Mouse (Mus musculus) megakaryocyte, adult 5-6 weeks (primary cell): ENCODE results near the gene Rpl13. TPM values are rescaled to one million over a fixed set of nuclear protein-coding genes. Genes with fewer than 3 reads are reported as not detected.
A peak's percentile ranks its signal among the peaks of the same experiment; 100 is the strongest.
"Not testable (repeated sequence)": the region's sequence is repeated elsewhere in the genome, so short reads cannot be mapped to it uniquely, and the experiment has no call there.

Experiments
- ATAC-seq: 2 replicates; pipeline ENCODE4 v1.8.0; 2016; ENCODE audit warnings: mild to moderate bottlenecking, inconsistent platforms; ENCODE audit not compliant: poor library complexity, severe bottlenecking
- total RNA-seq, 2 experiments: library from RNA; stranded (forward) in 1 of 2; stranded (reverse) in 1 of 2; fragments of 153-499, 151-499 nt in 1 of 2; fragments of 221-1000, 200-1000 nt in 1 of 2; gene quantifications; 2 replicates each; pipeline versions ENCODE4 v1.2.3 to v1.2.4; 2015 to 2017

Rpl13 gene
- total RNA-seq (2015) (726 and 746 TPM in 2 replicates), total RNA-seq (2017) (1,905 and 2,227 TPM in 2 replicates)

DNA sequence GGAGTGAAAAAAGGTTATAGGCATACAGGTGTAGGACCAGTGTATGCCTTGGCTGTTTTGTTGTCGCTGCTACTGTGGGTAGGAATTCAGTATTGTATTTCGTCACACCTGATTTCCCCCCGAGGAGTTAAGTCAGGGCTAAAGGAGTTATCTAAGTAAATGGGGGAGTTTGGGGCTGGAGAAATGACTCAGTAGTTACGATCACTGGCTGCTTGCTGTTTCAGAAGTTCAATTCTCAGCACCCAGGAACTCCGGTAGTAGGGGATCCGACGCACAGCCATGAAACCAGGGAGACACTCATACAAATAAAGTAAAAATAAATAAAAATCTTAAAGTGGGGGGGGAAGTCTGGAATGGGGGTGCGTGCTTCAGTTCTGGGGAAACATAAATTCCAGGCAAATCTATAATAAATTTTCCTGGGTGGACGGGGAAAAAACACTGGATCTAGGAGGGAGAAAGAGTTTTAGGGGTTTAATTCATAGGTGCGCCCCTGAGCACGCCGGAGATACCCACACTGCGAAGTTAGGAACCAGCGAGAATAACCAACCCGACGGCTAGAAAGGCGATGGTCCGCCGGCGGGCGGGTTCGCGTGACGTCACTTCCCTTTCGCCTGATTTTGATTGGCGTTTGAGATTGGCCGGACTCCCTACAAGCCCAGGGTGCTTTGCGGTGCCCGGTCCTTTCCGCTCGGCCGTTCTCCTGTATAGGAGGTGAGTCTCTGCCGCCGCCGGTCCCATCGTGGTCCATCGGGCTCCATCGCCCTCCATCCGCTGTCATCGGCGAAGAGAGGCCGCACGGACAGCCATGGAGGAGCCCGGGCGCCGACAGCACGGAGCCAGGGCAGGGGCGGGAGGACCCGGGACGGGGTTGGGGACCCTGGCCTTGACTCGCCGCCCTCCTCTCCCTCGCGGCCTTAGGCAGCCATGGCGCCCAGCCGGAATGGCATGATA is at the start of gene Rpl13:
Gene Rpl13, plus strand, starts transcription at position 616 of the 951 bp plus-strand sequence.
- ATAC-seq: peak; percentile 96

DNA sequence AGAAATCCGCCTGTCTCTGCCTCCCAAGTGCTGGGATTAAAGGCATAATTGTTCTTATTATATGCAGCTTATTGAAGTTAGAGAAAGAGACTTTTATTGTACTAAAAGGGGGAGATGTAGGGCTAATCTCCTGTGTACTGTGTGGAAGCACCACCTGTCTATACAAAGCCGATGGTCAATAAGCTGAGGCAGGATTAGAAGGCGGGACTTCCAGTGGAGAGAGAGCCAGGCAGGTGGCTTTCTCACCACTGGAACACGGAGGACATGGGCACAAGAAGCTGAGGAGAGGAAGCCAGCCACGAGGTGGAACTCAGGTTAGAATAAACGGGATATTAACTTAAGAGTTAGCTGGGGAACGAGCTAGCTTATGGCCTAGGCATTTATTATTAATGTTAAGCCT is 39.4 kb upstream of the Rpl13 start, which contains the start of gene Spg7:
Gene Spg7, plus strand, starts transcription at position 222 of the 400 bp plus-strand sequence.
- ATAC-seq: no peak

DNA sequence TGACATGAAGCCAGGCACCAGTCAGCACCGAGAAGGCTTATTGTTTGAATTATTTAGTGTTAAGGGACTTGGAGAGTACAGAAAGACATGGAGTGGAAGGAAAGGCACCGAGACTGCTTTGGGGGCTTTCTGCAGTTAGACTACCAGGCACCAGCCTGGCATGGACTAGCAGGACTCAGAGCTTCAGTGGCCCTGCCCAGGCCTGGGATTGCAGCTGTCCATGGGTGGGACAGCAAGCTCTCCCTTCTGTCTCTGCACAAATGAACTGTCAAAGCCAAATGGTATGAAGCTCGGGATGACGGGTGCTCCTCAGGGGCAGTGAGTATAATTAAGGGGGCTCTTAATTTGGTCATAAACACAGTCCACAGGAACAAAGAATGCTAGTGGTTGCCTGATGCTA is 38.1 kb upstream of the Rpl13 start:
- ATAC-seq: no peak

DNA sequence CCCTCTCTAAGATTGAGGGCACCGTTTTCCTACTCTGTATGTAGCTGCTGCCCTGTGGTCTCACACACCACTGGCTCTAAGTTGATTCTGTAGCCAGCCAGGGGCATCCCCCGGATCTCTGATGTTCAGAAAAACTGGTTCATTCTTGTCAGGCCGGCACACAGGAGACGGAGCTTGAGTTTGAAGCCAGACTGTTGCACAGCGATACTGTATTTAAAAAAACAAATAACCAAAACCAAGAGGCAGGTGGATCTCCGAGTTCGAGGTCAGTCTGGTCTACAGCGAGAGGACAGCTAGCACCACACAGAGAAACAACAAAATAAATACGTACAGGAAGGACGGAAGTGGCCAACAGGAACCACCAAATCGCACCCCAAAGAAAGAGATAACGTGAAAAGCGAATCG is 37.3 kb upstream of the Rpl13 start:
- peak; percentile 56 for ATAC-seq

DNA sequence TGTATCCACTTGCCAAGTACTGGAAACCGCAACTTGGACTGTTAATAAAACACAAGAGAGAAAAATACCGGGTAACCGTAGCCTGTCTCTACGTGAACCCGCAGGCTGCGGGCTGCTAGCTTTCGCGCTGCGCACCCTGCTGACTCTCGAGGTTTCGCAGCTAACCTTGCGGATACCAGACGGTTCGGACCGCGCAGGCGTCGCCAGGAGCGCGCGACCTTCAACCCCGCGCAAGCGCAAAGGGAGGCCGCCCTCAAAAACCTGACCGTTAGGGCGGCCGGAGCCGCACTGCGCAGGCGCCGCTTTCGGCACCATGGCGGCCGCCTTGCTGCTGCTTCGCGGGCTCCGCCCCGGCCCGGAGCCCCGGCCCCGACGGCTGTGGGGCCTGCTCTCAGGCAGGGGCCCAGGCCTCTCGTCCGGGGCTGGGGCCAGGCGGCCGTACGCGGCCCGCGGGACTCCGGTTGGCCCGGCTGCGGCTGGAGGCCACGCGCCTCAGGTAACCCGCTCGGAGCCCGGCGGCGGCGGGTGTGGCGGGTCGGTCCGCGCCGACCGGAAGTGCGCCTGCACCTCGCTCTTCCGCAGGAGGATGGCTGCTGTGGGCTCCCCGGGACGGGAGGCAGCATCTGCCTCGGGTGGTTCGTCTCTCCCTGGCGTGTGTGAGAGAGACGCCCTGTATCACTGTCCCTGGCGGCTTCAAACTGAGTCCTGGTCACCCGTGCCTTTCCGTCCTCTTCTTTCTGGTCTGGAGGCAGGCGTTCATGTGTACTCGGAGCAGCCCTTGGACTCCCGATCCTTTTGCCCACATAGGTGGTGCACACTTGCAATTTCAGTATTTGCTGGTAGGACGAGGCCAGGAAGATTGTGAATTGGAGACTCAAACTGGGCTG is 36.7 kb upstream of the Rpl13 start:
- ATAC-seq: peak; percentile 94

DNA sequence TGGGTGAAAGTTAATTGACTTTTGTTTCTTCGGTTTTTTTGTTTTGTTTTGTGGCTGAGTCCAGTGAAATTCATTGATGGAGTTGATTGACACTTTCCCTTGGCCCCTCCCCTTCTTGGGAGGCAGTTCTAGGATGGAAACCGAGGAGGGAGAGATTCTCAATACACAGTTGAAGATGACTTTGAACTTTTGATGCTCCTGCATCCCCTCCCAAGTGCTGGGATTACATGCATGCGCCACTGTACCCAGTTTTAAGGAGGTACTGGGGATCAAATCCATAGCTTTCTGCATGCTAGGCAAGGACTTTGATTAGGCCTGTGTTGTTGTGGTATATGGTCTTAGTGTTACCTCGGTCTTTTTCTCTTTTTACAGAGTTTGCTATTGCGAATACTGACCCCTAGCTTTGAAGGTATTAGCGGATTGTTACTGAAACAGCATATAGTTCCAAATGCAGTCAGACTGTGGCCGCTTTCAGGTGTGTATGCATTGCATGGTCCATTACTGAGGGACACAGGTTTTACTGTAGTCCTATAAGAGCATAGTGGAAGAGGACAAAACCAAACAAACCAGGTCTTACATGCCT is 36.0 kb upstream of the Rpl13 start:
- ATAC-seq: no peak

DNA sequence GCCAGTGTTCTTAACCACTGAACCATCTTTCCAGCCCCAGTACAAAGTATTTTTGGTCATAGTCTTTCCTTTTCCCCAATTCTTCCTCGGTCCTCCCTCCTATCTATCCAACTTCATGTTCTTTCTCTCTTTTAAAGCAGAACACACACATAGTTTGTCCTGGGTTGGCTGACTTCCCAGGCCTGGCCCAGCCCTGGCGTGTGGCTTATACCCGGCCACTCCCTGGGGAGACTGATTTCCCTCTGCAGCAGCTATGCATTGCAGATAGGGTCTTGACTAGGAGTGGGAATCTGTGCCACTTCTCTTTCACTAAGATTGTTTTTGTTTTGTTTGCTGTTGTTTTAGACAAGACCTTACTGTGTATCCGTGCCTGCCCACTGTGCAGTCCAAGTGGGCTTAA is 31.0 kb upstream of the Rpl13 start:
- ATAC-seq: no peak

DNA sequence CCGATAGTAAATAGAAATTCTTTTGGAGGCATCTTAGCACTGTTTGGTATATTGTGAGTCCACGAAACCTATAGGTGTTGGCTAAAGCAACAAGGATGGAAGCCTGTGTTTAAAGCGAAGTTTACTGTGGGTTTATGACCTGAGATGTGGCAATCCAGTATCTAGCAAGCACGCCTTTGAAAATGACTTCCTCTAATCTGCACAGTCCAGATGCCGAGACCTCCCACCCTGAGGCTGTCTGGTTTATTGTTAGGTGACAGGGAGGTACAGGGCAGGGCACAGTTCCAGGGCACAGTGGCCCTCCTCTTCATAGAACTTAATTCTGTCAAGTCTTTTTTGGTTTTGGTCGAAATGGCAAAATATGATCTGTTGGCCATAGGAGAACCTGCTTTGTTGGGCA is 24.9 kb upstream of the Rpl13 start:
- ATAC-seq: peak; percentile 77

DNA sequence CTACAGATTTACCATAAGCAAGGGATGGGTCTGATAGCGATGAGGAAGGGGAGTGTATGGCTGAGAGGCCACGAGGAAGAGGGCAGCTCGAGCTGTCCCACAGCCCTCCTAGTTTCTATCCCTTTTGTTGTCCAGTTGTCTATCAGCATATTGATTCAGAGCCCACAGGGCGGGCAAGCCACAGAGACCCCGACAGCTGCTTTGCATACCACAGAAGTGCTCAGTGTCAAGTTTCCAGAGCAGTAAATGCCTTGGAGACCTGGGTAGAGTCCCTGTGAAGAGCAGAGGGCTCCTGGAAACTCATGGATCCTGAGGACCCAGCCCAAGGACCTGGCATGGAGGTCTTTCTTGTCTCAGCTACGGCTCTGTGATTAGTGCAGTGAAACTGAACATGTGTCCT is 19.2 kb upstream of the Rpl13 start:
- no peak for ATAC-seq

DNA sequence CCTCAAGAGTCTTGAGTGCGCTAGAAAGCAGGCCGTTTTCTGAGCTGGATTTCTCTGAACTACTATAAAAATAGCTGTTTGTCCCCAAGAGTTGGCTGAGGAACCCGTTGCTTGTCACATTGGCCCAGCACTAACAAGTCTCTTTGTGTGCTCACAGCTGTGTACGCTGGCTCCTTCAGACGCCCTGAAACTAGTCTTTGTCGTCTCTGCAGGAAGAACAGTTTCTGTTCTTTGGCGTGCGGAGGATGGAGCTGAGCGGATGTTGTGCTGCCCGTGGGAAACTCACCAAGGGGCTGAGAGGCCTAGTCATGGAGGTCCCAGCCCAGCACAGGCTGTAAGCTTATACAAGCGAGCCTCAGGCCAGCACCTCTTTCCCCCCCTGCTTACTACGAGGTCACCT is 18.5 kb upstream of the Rpl13 start:
- no peak for ATAC-seq

DNA sequence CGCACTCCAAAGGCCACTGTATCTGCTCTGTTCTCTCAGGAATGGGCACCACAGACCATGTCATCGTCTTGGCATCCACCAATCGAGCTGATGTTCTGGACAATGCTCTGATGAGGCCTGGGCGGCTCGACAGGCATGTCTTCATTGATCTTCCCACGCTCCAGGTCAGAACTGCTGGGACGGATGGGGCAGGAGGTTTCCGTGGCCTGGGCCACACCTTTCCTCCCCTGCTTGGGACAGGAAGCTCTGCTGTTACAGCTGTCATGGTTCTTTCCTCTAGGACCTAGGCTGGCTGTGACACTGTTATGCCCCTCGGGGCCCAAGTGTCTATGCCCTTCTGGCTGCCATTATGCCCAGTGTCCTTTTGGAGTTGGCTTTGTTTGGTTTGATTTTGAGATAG is 14.9 kb upstream of the Rpl13 start:
- ATAC-seq: no peak

DNA sequence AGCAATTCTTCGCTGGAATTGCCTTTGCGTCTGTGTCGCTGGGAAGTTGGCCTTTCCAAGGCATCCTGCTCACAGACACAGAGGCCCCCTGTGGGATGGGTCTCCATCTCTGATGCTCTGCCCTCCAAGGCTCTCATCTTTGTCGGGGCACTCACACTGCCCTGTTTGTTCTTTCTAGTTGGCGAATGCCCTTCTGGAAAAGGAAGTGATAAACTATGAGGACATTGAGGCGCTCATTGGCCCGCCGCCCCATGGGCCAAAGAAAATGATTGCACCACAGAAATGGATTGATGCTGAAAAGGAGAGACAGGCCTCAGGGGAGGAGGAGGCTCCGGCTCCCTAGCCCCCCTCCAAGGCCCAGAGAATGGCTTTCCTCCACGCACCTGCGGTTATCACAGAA is 4.9 kb upstream of the Rpl13 start:
- no peak for ATAC-seq

DNA sequence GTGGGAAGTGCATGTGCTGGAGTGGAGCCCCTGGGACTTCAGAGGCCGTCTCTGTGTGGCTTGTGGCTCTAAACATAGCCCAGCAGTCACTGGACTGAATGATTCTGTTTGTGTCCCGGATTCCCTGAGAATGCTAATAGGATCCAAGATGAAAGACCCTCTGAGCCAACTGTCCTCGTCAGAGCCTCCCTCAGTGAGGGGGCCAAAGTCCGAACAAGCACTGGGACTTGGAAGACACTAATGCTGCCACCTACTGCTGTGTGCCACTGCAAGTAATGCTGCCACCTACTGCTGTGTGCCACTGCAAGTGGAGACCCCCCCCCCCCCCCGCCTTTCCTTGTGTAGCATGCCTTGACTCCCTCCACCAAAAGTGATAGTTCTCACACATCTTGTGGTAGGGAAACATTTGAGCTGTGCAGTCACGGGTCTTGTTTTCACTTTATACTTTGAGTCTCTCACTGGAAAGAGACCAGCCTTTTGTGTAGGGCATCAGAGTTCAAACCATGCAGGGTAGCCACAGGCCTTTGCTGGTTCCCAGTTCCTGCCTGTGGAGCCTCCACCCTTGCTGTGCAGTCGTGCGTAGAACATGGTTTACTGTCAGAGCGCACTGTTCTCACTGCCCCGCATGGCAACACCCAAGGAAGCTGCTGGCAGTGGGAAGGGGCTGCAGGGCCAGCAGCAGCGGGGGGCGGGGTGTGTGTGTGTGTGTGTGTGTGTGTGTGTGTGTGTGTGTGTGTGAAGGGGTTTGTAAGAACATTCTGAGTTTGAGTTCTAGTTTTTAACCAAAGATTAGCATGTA is 4.2 kb upstream of the Rpl13 start:
- ATAC-seq: no peak

DNA sequence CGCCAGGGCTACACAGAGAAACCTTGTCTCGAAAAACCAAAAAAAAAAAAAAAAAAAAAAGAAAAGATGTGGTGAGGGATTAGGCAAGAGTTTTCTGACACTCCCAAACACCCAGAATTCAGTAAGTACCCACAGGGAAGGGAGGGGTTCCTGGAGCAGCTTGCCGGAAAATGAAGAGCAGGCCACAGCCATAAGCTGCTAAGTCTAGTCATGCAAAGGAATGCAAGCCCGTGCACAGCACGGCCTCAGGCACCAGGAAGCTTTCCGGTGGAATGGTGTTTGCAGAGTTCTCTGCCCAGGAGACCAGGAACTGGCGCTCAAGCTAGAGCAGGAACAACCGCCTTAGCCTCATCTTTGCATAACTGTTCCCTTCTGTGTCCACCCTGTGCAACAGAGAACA is 1.9 kb upstream of the Rpl13 start:
- ATAC-seq: peak; percentile 50

DNA sequence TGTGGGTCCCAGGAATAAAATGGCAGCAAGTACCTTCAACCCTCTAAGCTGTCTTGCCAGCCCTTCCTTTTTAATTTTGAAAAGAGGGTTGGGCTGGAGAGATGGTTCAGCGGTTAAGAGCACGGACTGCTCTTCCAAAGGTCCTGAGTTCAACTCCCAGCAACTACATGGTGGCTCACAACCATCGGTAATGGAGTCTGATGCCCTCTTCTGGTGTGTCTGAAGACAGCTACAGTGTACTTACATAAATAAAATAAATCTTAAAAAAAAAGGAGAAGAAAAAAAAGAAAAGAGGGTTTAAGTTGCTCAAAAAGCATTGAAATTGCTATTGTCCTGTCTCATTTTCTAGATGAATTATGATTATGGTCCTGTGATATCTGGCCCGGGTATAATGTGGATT is 906 bp upstream of the Rpl13 start:
- no peak for ATAC-seq

DNA sequence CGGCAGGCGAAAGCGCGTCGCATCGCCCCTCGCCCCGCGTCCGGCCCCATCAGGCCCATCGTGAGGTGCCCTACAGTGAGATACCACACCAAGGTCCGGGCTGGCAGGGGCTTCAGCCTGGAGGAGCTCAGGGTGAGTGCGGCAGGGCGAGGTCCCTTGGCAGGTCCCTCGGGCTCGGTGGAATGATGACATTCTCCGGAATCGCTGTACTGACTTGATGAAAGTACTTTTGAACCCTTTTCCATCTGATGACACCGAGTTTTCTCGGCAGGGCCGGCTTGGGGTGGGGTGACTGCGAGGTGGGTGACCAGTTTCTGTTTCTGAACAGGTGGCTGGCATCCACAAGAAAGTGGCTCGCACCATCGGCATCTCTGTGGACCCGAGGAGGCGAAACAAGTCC is 705 bp downstream of the Rpl13 start:
- ATAC-seq: not testable (repeated sequence)

DNA sequence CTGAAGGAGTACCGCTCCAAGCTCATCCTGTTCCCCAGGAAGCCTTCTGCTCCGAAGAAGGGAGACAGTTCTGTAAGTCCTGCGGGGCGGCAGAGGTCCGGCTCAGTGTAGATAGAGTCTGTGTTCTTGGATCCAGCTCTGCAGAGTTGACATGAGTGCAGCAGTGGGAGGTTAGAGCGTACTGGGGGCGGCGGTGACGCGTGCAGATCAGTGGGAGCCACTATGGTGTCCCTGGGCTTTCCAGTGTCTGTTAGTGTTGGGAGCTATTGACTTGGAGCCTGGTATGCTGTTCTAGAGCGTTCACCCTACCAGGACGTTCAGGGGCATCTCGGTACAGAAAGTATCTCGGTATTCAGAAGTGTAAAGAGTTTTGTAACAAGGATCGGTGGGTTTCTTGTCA is 1.1 kb downstream of the Rpl13 start:
- no peak for ATAC-seq

DNA sequence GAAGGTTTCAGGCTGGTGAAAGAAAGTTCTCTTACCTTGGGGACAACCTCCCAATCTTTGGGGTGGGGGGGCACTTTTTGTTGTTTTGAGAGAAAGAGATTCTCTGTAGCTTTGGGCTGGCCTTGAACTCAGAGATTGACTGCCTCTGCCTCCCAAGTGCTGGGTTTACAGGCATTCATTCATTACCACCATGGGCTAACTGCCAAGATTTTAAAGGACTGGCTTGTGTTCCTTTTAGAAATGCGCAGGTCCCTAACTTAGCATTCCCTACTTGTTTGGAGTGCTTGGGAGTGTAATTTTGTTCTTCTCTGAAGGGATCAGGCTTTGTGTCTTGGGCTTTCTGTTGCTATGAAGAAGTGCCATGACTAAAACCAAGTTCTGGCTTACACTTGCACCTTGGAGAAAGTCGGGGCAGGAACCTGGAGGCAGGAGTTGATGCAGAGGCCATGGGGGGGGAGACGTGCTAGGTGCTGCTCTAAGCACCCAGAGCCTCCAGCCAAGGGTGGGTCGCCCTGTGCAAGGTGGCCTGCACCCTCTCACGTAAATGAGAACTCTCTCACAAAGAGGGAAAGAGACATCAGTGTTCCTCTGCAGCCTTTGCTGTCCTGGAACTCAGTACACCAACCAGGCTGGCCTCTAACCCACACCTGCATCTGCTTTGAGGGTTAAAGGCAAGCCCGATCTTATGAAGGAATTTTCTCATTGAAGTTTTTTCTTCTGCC is 2.1 kb downstream of the Rpl13 start:
- no peak for ATAC-seq

DNA sequence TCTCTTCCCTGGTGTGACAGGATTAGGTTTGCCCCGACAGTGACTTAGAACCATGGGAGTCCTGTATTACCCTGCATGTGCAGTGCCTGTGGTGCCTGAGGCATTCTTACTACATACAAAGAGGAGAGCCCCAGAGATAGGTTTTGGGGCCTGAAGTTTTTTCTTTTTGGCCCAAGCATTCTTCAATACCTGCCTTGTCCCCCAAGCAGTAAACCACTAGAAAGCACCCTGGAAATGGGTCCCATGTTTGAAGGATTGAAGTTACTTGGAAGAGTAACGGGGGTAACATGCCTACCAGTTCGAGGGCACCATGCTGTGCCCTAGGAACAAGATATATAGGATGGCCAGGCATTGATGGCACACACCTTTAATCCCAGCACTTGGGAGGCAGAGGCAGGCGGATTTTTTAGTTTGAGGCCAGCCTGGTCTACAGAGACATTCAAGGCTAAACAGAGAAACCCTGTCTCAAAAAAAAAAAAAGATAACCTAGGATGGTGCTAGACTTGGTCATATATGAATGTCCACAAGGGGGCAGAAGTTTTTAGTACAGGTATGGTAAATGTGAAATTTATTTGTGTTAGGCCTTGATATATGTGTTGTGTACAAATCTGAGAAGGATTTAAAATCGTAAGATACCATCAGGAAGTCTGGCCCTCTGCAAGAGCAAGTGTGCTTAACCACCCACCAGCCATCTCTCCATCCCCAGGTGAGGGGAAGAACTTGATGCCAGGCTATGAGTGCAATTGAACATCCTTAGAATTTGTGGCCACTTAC is 3.6 kb downstream of the Rpl13 start:
- no peak for ATAC-seq
